In genomic region chr5:65770493-65770892, GRCm38 (mm10) we compare ENCODE assay signal across 23 mouse cellular contexts.
"Had no signal": no experiment of that assay in that cellular context is flagged by ENCODE, and none has a peak within 500 bp of the region (broad histone marks: within the 10 kb centered on the region; RNA-seq: fewer than 3 reads in every experiment).

No protein-coding gene starts in this region.

- H3K4me2 ChIP-seq: intestine, embryonic 15.5 days; limb, embryonic 12.5 days; limb, embryonic 15.5 days; liver, embryonic 11.5 days; midbrain, embryonic 13.5 days; neural tube, embryonic 13.5 days; stomach, embryonic 15.5 days had no signal

- H3K27ac ChIP-seq: intestine, embryonic 15.5 days; limb, embryonic 12.5 days; limb, embryonic 15.5 days; liver, embryonic 14.5 days; midbrain, embryonic 10.5 days; midbrain, embryonic 13.5 days; neural tube, embryonic 13.5 days; stomach, embryonic 15.5 days had no signal

- H3K9me3 ChIP-seq: intestine, embryonic 15.5 days; limb, embryonic 12.5 days; limb, embryonic 15.5 days; megakaryocyte, embryonic 14.5 days; midbrain, embryonic 10.5 days; midbrain, embryonic 13.5 days; neural tube, embryonic 13.5 days; stomach, embryonic 15.5 days had no signal

- H3K9ac ChIP-seq: intestine, embryonic 15.5 days; limb, embryonic 12.5 days; limb, embryonic 15.5 days; liver, embryonic 14.5 days; liver, postnatal 0 days; midbrain, embryonic 13.5 days; neural tube, embryonic 13.5 days; stomach, embryonic 15.5 days had no signal

- ATAC-seq: intestine, embryonic 15.5 days; liver, postnatal 0 days; midbrain, embryonic 13.5 days; midbrain, embryonic 16.5 days had no signal

- DNase-seq: kidney, adult 11 months; kidney, adult 8-10 months; kidney, postnatal 14 days; kidney, postnatal 4 days; left cerebral cortex, postnatal 4 days; liver, postnatal 0 days; retina, postnatal 1 day; right cerebral cortex, postnatal 25 days; spleen, adult 18-20 months; thymus, adult 18-20 months; thymus, postnatal 36 days had no signal

- H3K27me3 ChIP-seq: intestine, embryonic 15.5 days; limb, embryonic 12.5 days; limb, embryonic 15.5 days; megakaryocyte, embryonic 14.5 days; midbrain, embryonic 13.5 days; neural tube, embryonic 13.5 days; stomach, embryonic 15.5 days had no signal

- H3K4me3 ChIP-seq: intestine, embryonic 15.5 days; limb, embryonic 12.5 days; limb, embryonic 15.5 days; megakaryocyte, embryonic 14.5 days; midbrain, embryonic 10.5 days; midbrain, embryonic 13.5 days; myocyte; neural tube, embryonic 13.5 days; stomach, embryonic 15.5 days had no signal

- H3K36me3 ChIP-seq: intestine, embryonic 15.5 days; stomach, embryonic 15.5 days had no signal
